Mouse (Mus musculus) cerebellum, adult 8-10 months (tissue): ENCODE measurements around the gene Psap.
A peak's percentile ranks its signal among the peaks of the same experiment; 100 is the strongest.

Source experiments
- DNase-seq: peaks from one replicate; pipeline ENCODE4 v3.0.0; 2022

The Psap gene

DNA sequence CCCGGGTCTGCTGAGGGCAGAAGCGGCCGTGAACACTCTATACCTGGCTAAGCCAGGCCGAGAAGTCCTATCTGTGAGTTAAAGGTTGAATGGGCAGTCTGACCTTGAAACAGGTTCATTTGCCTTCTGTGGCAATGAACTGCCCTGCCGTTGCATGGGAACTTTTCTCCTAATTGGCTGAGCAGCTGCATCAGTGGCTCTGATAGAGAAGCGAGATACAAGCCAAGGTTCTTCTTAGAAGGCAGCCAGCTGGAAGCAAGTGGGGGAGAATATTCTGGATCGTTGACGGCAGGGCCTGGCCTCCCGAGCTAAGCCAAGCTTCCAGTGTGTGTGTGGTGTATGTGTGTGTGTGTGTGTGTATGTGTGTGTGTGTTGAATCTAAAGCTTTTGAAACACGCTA is 12.2 kb upstream of the Psap start:
- DNase-seq = no peak

DNA sequence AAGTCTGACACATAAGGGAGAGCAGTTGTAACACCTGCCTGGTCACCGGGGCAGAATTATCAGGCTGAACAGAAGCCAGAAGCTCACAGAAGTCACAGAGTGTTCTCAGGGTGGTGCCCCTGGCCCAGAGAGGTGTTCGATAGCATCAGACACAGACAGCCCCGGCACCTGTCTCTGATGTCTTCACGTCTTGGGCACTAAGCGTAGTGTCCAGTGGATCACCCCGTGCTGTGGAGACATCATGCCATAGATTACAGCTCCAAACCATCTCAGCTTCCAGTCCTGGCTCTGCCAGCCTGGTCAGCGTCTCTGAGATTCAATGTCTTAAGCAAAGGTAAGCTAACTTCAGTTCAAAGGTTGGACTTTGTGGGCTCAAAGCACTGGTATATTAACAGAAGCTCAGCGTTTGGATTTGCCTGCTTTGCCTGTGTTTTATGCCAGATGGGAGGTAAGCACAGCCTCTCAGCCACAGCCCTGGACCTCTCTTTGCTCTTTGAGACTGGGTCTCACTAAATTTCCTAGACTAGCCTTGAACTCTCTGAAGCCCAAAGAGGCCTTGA is 10.5 kb upstream of the Psap start:
- no peak for DNase-seq

DNA sequence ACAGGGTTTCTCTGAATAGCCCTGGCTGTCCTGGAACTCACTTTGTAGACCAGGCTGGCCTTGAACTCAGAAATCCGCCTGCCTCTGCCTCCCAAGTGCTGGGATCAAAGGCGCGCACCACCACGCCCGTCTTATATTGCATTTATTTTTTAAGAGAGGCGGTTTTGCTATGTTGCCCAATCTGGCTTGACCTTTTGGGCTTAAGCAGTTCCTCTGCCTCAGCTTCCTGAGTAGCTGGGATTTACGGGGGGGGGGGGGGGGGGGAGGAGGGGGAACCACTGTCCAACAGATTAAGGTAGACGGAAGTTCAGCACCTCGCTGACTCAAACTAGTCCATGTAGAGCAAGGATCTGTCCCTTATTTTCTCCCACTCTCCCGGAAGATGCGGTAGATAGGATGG is 8.7 kb upstream of the Psap start:
- DNase-seq = no peak

DNA sequence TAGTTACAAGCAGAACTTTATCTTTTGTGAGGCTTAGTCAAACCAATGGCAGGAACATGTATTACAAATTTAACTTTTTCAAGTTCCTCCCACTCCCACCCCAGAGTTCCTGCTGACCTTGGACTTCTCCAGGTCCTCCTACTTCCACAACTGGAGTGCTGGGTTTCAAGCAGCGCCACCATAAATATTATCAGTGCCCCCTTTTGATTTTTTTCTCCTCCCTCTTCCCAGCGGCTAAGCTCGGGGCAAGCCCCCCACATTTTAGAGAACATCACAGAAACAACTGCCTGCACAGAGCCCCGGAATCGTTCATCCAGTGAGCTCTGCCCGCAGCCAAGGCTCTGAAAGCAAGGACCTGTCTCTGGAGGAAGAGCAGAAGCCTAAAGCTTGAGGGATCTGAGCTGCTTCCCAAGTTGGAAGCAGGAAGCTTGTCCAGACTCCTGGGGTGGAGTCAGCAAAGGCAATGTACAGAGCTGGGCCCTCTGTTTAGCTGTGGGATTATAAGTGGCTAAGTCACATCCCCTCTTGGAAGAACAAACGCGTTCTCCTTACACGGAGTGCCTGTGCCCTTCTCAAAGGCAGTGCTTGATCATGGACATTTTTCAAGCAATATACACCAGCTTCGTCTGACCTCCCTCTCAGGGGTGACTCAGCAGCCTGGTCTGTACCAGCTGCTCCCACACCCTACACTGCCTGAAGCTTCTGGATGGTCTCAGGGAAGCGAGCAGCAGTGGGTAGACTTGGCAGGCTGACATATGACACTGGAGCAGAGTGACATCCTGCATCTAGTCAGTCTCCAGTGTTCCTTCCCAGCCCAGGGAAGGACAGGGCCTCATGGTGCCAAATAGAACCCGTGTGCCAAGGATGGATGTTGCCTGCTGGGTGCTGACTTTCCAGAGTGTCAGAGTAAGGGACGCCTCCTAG is 8.0 kb upstream of the Psap start:
- DNase-seq = no peak

DNA sequence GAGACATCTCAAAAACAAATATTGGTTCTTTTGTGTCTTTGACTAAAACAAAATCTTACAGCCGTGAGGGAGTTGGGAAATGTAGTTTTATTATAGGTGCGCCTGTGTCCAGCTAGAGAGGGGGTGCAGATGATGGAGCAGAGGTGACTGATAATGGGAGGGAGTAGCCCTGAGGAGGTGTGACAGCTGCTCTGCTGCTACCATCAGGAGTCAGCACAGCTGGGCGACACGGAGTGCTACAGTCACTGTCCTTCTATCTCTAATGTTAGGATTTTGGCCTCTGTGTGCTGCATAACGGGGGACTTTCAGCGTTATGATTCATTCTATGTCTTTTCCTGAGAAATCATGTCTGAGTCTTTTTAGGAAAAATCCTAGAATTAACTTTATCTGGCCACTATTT is 6.4 kb upstream of the Psap start:
- DNase-seq = no peak

DNA sequence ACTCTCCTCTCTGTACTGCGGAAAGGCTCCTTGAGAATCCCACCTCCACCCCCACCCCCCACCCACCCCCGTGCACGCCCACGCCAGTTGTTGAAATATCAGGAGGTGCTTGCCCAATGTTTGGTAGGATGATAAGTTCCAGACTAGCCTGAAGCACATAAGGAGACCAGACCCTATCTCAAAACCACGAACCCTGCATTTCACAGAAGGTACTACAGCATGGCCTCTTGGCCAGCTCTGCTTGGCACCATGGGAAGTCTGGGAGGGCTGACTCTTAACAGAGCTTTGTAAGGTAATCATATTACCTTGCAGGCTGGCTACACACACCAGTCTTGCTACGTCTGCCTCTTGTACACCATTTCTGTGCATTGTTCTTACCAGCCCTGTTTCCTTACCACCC is 5.2 kb upstream of the Psap start:
- DNase-seq = no peak

DNA sequence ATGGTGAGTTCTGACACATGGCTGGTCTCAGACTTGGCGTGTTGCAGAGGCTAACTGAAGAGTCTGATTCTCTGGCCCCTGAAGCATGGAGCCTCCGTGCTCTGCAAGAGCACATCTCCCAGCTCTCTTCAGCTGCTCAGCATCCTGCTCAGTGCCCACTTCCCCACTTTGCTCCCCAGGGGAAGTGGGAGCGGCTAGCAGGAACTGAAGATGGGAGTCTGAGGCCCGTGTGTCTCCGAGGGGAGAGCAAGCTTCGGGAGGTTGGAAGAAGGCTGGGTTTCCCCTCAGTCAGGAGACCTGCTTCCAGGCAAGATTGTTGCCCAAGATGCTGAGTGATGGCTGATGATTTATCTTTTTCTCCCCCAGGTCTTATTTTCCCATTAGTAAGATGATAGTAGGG is 4.0 kb upstream of the Psap start:
- DNase-seq = no peak

DNA sequence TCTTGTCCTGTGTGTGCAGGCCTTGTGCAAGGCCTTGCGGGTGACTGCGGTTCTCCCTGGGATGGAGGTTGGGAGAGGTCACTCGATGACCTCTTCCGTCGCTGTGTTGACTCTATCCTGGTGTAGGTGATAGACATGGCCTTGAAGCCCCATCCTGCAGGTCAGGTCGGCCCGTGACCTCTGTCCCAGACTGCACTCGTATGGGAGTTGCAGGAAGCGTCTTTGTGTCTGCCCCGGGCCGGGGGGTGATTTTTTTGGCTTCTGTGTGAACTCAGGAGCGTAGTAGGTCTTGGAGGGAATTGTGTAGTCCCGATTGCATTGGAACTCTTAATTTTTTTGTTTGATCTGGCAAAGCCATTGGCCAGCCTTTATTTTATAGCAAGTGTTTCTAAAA is 576 bp downstream of the Psap start:
- no peak for DNase-seq

DNA sequence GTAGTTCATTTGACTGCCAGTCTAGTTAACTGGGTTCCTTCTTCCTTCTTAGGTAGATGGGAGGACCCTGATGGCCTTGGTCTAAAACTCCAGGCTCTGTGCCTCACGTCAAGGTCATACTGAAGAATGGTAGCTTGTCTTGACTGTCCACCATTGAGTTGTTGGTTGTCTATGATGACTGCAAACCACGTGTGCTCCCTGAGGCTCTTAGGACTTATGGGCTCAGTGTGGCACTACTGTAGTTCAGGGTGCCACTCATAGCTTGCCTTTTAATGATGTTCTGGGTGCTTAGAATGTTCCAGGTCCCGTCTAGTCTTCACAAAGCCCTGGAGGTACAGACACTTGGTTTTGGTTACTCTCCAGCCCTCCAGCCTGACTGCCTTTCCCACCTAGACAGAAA is 1.4 kb downstream of the Psap start:
- DNase-seq = no peak

DNA sequence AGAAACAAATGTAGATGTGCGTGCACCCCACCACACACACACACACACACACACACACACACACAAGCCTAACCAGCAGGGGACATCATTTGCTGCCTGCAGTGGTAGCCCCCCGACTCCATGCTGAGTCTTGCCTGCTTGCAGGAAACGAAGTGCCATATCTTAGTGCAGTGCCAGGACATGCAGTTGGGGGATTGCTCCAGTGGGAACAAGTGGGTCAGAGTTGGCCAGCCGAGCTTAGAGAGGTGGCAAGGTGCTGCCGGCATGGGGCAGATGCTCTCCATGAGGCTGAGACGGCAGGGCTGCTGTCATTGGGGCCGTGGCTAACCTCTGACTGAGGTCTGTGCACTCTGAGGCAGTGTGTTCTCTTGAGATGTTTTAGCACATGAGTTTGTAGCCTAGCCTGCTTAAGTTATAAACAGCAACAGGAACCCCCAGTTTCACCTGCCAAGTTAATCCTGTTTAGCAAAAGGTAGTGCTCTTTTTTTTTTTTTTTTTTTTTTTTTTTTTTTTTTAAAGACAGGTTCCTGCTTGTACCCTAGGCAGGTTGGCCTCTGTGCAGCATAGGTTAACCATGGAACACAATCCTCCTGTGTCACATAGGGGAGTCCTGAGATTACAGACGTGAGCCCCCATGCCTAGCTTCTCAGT is 2.0 kb downstream of the Psap start:
- no peak for DNase-seq

DNA sequence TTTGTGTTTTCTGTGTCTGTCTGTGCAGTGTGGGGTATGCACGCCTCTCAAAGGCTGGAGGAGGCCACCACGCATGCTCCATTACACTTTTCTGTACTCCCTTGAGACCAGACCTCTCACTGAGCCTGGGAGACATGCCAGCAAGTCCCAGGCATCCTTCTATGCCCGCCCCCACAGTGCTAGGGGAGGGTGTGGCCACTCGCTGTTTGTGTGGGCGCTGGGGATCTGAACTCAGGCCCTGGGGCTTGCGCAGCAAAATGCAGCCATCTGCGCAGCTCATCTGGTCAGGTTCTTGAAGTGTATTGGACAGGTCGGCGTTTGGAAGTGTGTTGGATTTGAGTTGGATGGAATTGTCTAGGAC is 2.5 kb downstream of the Psap start:
- DNase-seq = peak; percentile 44

DNA sequence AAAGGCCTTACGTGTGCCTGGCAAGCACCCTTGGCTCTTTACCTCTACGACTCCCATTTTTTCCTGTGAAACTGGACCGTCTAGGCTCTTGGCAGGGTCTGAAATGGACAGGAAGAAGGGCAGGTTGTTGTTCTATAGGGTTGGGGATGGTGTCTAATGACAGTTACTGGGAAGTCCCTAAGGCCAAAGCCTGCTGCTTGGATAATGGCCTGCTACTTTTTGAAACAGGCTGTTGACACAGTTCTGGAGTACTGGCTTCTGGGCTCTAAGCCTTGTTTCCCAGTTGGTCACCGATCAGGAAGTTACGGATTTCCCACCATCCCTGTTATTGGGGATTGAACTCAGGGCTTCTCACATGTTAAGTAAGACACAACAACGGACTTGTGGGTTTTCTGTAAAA is 2.9 kb downstream of the Psap start:
- DNase-seq = no peak

DNA sequence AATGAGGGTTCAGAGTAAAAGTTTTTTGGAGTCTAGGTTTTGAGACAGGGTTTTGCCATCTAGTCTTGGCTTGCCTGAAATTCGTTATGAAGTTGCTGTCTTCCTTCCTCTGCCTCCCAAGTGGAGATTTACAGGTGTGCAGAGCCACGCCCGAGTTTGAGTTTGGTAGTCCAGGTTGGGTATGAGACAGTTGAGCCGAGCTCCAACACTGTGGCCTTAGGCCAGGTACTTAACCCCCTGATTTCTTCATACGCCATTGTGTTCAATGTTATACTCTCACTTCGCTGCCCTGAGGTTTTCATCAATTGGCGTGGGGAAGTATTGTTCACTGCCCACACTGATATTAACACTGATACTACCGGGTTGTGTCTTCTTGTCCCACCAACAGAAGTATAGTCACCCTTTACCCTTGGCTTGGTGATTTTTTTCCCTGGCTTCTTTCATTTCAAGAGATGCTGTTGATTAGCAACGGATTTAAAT is 4.2 kb downstream of the Psap start:
- no peak for DNase-seq

DNA sequence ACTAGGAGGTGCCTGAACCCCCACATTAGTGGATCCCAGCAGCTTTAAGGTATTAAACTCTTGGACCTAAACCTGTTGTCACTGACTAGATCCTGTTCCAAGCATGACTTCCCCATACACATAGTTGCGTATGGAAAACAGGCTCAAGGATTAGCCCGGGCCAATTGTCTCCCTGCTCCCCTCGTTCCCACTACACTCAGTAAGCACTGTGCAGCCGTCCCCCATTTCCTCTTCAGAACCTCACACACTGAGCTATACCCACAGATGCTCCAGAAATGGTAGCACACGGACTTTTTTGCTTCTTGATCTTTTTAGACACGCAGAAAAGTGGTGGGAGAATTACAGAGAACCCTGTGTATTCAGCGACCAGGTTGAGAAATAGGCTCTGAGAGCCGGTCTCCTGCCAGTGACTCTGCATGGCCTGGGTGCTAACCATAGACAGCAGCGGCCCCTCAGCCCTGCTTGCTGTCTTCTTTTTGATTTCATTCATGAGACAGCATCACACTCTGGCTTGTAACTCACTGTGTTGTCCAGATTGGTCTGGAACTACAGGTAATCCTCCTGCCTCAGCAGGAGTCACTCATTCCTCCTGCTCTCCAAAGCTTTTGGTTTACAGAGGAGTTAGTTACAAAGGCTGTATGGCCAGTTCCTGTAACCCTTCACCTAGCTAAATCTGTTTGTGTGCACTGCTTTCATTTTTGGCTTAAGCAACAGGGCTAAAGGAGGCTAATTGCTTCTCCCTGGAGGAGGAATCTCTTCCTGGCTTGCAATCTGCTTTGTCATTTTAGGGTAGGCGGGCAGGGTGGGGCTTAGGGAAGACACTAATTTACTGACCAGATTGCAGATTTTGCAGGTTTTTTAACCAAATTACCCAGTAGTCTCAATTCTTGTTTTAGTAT is 4.9 kb downstream of the Psap start:
- DNase-seq = no peak

DNA sequence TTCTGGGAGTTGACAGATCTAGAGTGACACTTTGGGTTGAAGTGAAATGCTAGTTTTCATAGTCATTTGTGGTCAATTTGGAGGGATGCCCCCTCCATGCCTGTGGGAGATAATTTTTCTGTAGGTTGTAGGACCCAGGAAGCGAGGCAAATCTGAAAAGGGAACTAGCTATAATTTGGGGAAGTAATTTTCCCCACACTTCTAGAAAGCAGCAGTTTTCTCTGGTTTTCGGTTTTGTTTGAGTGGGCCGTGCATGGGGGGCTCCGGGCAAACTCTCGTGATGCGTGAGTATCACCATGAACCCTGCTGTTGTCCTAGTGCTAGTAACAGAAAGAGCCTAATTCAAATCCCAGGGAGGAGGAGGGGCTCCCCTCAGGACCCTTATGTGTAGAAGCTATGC is 6.8 kb downstream of the Psap start:
- no peak for DNase-seq

DNA sequence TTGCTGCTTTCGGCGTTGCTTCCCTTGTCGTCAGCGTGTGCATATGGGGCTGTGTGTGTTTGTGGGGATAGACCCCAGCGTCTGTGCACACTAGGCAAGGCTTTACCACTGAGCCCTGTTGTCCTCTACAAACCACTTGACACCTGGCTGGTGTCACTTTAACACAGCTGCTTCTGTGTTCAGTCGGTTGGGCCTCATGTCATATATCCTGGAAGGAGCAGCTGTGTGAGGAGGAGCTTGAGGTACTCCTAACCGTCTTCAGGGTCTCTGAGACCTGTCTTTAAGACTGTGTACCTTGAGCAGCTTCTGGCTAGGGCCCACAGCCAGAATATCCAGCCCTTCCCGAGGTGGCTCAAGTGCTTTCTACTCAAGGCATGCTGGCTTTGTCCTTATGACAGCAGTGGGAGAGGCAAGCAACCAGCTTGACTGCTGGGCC is 7.3 kb downstream of the Psap start:
- no peak for DNase-seq

DNA sequence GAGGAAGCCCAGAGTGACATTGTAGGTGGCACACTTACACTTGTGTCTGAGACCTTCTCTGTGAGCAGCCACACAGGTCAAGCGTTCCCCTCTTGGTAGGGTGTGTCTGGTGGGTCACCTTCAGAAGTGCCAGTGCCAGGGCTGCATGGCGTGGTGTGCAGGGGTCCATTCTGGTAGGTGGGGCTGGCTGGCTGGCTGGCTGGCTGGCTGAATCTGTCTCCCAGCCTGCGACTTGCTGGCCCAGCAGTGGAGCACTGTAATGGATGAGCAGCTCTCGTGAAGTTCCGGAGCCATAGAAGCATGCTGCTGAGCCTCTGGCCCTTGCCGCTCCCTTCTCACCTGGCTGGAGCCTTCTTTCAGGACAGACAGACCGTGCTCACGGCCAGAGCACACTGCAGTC is 7.8 kb downstream of the Psap start:
- DNase-seq = no peak

DNA sequence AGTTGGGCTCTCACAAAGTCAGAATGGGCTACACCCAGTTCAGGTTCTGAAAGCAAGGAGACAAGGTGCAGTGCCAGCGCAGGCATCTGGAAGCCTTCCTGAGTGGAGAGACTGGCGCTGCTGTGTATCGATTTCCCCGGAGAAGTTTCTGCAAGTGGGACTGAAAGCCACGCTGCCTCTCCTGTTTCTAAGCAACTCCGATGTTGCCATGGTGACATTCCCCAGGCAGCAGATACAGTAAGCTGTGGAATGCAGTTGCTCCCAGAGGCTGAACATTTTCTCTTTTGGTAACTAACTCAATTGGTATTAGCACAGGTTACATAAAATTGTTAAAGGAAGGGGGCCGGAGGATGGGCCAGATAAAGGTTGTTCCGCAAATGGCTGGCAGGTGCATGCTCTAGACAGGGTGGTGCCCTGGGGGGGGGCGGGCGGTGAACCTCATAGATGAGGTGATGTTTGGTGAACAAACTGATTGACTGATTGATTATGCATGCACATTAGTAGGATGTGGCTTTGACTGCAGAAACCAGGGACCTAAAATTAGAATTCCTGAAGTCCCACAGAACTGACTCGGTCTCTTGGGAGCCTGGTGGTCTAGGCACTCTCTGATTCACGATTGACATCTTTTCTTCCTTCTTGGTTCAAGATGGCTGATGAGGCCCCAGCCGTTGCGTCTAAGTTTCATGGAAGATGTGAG is 8.4 kb downstream of the Psap start:
- no peak for DNase-seq

DNA sequence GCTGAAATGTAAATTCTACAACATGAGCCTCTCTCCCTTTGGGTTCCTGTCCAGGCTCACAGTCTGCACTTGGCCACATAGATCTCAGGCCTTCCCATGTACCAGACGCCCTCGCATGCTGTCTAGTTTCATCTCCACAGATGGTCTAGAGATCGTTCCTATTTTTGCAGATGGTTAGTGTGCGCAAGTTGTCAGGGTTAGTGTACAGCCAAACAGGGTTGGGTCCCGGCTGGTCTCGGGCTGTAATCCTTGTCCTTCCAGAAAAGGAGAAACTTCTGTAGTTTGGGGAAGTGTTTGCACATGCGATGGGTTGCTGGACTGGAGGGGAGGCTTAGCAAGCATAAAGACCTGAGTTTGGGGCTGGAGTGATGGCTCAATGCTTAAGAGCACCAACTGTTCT is 9.1 kb downstream of the Psap start:
- DNase-seq = no peak

DNA sequence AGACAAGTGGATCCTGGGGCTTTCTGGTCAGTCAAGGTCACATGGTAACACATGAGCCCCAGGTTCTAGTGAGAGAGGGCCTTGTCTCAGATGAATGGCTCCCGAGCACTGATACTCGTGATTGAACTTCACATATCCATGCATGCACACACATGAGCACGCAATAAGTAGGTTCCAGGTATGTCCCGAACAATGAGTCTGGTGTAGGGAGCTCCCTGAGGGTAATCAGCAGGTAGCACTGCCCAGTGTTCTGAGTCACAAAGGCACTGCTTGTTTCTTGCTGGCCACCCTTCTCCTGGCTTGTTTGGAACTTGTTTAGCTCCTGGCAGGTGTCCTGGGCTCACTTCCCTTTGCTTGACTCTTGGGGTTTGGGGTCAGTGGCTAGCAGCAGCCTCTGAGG is 9.7 kb downstream of the Psap start:
- no peak for DNase-seq

DNA sequence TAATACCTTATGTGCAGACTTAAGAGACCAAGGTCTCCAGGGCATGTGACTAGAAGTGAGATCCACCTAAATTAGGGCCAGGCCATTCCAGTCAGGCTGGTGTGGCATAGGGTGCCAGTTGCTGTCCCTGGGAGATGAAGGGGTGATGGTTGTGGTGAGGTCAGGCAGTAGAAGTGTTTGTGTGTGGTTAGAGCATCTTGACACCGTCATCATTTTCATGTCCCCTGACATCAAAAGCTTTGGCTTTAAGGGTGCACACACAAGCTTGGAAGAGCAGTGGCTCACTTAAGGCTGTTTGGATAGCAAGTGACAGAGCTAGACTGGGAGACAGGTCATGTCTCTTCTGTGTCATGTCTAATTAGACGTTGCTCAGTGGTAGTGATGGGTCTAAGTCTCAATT is 10.3 kb downstream of the Psap start:
- DNase-seq = no peak

DNA sequence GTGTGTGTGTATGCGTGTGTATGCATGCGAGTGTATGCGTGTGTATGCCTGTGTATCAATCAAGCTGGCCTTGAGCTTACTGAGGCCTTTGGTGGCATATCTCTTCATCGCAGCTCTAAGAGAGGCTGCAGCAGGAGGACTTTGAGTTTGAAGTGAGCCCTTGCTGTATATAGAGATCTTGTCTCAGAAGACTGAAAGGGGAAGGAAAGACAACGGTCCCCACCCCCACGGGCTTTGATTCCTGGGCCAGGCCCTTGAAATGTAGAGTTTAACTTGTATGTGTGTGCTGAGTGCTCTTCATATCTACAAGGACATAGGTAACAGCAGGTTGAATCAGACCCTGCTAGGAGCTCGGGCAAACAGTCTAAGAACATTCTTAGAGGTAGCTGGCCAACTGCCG is 11.8 kb downstream of the Psap start:
- no peak for DNase-seq
